Mouse (Mus musculus) retina, postnatal 7 days (tissue): Measurements from ENCODE around the gene Phc2.
A peak's percentile ranks its signal among the peaks of the same experiment; 100 is the strongest.

Experiments
- DNase-seq: peaks from one replicate; pipeline ENCODE4 v3.0.0-alpha.2; 2012; ENCODE audit warnings: low read depth, low spot score

The Phc2 gene

GRCm38 (mm10) chr4:128742379-128742970, 88.0 kb downstream of the Phc2 start:
- no peak for DNase-seq

DNA sequence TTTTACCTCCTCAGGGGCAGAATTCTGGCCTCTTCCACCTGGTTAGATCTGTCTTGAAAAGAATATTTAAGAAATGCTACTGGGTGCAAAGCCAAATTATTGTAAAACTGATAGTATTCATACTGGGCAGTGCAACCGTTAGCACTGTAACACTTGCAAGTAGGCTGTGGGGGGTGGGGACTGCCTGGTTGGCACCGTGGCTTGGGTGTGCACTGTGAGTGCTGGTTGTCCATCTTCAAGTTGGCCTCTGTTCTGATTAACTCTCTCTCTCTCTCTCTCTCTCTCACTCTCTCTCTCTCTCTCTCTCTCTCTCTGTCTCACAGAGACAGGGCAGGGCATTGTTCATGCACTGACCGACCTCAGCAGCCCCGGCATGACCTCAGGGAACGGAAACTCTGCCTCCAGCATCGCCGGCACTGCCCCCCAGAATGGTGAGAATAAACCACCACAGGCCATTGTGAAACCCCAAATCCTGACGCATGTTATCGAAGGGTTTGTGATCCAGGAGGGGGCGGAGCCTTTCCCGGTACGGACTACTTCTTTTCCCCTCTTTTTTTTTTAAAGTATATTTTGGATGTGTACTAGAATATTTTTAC, 88.6 kb downstream of the Phc2 start:
- no peak for DNase-seq

DNA sequence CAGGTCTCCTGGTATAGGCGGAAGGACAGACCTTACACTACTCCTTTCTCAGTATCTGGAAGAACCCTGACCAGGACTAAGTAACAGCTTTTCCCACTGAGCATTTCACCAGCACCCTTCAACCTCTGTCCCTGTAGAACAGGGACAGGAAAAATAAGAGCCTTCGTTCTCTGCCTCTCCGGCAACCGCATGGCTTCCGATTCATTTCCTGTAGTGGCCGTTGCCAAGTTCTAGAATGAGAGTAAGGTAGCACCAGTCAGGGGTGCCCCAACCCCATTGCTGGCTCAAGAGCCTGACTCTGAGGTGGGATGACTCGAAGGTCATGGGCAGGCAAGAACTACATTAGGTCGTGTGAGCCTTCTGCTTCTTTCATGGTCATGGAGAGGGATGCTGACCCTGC, 90.7 kb downstream of the Phc2 start:
- no peak for DNase-seq

GRCm38 (mm10) chr4:128747614-128748270, 93.2 kb downstream of the Phc2 start:
- DNase-seq = no peak

GRCm38 (mm10) chr4:128748309-128748708, 93.8 kb downstream of the Phc2 start:
- no peak for DNase-seq

GRCm38 (mm10) chr4:128751006-128751405, 96.5 kb downstream of the Phc2 start:
- no peak for DNase-seq

DNA sequence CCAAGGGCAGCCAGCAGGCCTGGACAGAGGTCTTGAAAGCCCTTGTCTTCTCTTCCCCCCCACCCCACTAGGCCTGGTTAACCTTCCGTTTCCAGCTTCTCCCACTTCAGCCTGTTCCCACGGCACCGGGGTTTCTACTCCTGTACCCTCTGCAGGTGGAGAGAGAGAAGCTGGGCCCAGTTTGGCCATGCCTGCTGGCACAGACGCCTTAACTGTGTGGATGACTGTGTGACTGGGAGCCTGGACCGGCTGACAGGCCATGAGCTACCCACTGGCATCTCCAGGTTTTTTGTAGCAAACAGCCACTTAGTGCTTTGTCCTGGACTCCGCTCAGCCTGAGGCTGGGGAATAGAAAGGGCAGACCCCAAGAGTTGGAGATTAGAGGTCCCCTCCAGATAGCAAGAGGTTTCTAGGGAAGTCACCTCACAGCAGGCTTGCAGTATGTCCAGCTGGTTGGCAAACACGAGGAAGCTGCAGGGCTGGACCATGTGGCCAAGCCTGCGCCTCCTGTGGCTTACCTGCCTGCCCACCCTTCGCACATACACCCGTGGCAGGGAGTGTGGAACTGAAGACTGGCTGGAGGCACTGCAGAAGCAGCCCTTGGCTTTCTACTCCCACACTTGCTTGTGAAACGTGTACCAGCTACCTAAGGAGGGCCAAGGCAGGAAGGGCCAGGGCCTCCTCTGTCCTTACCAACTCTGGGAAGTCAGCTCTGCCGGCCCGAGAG, 97.7 kb downstream of the Phc2 start:
- DNase-seq = no peak

DNA sequence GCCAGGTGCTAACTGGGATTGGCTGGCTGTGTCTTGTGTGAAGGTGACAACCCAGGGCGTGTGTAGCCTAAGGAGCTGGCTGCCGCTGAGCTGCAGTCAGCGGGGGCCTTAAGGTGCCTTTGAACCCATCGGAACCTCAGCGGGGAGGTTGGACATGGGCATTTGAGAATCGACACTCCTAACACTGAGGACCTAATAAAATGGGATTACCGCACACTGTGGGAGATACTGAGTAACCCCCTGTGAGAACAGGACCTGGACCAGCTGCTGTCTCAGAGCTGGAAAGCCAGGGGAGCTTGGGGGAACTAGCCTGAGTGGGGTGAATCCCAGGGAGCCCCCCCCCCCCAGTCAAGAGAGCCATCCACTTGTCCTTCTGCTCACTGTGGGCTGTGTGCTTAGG, 99.1 kb downstream of the Phc2 start:
- DNase-seq = no peak

- DNase-seq = no peak
Observed at GRCm38 (mm10) chr4:128755064-128755463, 100.6 kb downstream of the Phc2 start, which contains the start of gene A3galt2. Gene A3galt2 (plus strand): TSS chr4:128755364.

- no peak for DNase-seq
Observed at GRCm38 (mm10) chr4:128755900-128756299, 101.4 kb downstream of the Phc2 start.

GRCm38 (mm10) chr4:128759214-128759613, 104.7 kb downstream of the Phc2 start:
- no peak for DNase-seq

DNA sequence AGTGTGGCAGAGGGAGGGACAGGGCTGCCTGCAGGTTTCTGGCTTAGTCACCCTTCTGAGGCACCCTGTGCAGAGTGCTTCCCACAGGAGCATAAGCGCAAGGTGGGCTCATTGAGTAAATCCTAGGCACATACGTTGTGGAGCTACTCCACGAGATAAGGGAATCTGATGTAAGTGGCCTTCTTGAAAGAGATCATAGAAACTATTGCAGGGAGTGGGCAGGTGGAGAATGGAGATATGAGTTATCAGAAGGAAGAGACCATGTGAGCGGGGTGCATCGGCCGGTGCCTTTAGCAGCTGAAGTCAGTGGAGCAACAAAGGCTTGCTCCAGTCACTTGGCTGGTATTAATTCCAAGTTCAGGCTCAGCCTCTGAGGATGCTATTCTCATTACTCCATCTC, 105.5 kb downstream of the Phc2 start:
- no peak for DNase-seq

- no peak for DNase-seq
Observed at GRCm38 (mm10) chr4:128766929-128767328, 112.4 kb downstream of the Phc2 start.

DNA sequence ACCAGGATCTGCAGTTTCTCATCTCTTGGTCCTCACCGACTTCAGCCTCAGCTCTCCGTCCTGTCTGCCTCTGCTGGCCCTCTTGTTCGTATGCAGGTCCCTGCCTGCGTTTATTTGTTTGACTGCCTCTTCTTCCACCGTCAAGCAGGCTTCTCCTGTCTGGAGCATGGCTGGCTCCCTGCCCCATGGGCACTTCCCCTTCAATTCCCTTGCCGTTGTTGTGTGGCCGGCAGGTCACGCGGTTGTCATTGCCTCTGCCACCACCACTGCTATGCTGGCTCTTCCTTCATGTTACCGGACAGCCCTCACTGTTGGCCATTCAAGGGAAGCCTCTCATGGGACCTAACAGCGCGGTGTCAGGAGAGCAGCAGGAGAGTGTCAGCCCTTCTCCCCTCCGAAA, 113.6 kb downstream of the Phc2 start:
- DNase-seq = no peak

DNA sequence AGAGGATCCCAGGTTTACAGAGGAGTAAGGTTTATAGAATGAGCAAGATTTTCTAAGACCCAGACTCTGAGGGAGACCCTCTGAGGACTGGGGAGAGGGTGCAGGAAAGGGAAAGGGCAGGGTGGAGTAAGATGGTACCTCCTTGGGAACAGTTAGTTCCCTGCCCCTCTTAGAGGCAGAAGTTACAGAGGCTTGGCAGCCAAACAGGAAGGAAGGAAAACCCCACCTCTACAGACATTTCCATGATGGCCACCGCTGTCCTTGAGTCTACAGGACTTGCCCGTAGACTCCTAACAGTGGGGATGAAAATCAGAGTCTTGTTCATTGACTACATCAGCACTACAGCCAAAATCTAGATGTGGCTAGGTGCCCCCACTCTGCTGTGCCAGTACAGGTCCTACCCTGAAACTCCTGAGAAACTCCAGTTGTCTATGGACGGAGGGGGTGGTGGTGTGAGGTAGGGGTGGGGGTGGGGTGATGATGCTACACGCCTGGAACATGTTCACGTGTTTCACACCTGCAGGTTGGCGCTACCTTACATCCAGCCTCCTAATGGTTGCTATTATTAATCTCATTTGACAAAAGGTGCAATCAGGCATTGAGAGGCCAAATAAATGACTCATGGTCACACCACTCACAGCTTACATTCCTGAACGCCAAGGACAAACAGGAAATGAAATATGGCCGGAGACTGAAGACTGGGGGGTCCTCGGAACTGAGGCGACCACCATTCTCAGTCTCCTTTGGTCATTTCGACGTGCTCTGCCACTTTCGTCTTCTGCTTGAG, 115.3 kb downstream of the Phc2 start:
- no peak for DNase-seq

- no peak for DNase-seq
Observed at GRCm38 (mm10) chr4:128770698-128771097, 116.2 kb downstream of the Phc2 start.

DNA sequence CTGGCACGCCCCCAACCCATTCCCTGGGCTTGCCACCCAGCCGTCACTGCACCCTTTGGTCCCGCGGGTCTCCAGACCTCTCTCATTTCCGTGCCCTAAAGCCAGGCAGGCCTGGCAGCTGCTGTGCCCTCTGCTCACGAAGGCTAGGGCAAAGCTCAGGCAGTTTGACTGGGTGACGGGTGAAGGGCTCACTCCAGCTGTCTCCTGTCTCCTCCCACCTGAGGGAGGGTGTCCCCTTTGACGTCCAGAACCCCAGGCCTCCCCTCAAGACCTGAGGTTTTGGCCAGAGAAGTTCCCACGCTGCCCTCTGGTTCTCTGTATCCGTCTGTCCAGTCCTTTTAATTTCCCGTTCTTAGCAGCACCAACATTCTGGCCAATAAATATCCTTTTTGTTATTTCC, 119.3 kb downstream of the Phc2 start:
- DNase-seq = no peak

GRCm38 (mm10) chr4:128774467-128774866, 120.0 kb downstream of the Phc2 start:
- peak; percentile 32 for DNase-seq

DNA sequence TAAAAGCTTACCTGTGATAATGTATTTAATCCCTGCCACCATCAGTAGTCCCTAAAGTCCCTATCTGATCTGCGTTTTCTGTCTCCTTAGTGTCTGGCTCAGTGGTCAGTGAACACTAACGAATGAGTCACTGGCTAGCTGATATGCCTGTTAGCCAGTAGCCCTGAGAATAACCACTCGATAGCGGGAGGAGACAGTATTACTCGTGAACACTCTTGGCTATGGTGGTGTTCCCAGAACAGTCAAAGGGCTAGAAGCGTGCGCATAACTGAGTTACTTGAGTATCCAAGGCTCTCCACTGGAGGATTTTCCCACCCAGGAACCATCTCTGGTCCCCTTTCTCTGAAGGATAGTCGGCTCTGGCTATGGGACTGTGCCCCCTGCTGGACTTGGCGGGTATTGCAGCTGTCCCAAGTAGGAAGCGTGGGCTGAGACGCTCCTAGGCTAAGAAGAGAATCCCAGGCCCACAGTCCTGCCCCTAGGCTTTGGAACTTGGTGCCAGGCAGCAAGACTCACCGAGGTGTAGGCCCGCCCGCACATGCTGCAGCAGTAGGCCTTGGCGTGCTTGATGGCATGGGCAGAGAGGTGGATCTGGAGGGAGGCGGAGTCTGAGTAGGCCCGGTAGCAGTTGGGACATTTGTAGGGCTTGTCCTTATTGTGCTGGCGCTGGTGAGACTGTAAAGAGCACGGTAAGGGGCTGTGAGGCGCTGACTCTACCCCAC, 122.2 kb downstream of the Phc2 start:
- DNase-seq = peak; percentile 67

DNA sequence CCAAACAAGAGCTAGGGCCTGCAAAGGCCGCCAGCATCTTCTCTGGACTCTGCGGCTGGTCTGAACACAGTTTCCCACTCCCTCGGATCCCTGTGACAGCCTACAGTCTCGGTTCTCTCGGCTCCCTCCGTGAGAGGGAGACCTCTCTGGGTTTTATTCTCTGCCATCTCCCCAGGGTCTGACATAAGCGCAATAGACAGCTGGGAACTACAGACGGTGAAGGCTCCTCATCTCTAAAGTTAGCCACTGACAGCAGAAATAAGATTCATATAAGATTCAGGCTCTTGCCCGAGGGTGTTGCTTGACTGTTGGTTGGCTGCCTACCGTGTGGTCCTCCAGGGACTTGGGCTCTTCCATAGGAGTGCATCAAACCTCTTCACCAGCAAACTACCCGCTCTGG, 123.1 kb downstream of the Phc2 start:
- no peak for DNase-seq

GRCm38 (mm10) chr4:128782037-128782436, 127.5 kb downstream of the Phc2 start:
- no peak for DNase-seq
